Mouse (Mus musculus): Measurements from ENCODE around the gene Sh2b1.

GRCm38 (mm10) chr7:126518261-126518941 lies 43.2 kb upstream of the Sh2b1 start:
- TF ChIP-seq CTCF (IDR thresholded peaks at IDR 0.05; ENCODE audit: low read depth) (no peak), EP300 (IDR thresholded peaks at IDR 0.05; ENCODE audit: low read depth) (no peak)

Data from liver, embryonic 14.5 days (tissue).